Mouse (Mus musculus) megakaryocyte-erythroid progenitor cell, adult 5-6 weeks (primary cell): Measurements from ENCODE around the gene Mark3. TPM values are rescaled to one million over a fixed set of nuclear protein-coding genes. Genes with fewer than 3 reads are reported as not detected.
"Not testable (repeated sequence)": the region's sequence is repeated elsewhere in the genome, so short reads cannot be mapped to it uniquely, and the experiment has no call there.

Experiments used
- ATAC-seq: replicated peaks from 2 replicates; pipeline ENCODE4 v1.8.0; 2016; ENCODE audit warnings: mild to moderate bottlenecking, inconsistent platforms; ENCODE audit not compliant: severe bottlenecking, poor library complexity, low FRiP score, low TSS enrichment
- total RNA-seq, 2 experiments: library from RNA; stranded (forward) in 1 of 2; stranded (reverse) in 1 of 2; fragments of 200-1000, 215-1000 nt in 1 of 2; fragments of >200 nt in 1 of 2; fragmentation: Nextera tagmentation in 1 of 2; gene quantifications; 2 replicates each; pipeline ENCODE4 v1.2.3; 2014 to 2017

Mark3 gene
- total RNA-seq, 2 experiments from 2014 or later, result 55.2 to 62.2 TPM

DNA sequence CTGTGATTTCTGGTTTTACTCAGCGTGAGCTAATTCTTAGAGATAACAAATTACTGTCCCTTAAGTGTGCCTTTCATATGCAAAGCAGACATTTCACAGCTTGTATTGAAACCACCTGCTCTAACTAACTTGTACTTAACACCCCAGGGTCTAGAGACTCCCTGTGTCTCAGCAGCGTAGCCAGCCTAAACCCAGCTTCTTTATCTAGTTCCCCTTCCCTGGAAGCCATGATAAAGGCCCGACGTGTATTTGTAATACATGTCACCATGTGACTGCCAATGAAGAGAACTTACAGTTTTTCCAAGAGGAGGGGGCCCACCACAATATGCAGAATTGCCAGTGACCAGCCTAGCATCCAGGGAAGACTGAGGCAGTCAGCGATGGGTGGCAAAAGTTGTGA lies 33.7 kb downstream of the Mark3 start:
- ATAC-seq, result no peak

DNA sequence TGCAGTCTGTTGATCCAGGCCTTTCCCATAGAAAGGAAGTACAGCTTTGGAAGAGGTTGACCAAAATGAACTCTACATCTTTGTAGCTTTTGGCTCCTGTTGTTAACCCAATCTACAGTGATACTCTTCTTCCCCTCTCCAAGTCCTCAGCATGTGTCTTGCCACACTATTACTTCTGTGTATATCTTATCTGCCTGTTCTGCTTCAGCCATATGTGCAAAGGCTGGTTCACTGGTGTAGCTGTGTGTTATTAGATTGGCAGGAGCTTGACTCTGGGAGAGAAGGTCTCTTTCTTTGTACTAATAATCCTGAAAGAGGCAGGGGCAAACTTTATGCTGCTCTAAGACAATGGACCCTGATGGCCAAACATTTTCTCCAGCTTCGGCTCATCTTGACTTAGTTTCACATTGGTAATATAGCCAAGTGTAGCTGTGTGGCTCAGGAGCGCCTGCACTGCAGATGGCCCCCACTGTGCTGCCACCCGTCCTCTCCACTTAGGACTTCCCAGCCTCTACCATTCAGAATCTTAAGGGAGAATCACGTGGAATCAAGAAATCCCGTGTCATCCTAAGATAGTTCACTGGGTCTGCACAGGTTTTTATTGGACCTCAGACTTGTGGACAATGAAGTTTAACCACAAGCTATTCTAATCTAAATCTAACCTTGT lies 40.3 kb downstream of the Mark3 start:
- ATAC-seq, result peak; percentile 95

DNA sequence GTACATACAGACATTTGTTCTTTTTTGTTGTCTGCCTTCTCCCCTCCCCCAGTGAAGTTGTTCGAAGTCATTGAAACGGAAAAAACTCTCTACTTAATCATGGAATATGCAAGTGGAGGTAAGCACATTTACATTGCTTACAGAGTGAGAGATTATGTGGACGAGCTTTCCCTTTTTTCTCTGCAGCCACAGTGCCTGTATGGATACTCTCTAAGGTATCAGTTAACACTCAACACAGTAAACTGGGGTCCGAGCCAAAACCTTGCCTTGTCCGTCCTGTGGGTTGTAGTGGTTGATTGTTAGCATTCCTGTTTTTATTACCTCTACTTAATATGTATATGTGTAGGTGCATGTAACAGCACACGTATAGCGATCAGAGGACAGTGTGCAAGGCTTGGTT lies 43.9 kb downstream of the Mark3 start:
- ATAC-seq, result no peak

DNA sequence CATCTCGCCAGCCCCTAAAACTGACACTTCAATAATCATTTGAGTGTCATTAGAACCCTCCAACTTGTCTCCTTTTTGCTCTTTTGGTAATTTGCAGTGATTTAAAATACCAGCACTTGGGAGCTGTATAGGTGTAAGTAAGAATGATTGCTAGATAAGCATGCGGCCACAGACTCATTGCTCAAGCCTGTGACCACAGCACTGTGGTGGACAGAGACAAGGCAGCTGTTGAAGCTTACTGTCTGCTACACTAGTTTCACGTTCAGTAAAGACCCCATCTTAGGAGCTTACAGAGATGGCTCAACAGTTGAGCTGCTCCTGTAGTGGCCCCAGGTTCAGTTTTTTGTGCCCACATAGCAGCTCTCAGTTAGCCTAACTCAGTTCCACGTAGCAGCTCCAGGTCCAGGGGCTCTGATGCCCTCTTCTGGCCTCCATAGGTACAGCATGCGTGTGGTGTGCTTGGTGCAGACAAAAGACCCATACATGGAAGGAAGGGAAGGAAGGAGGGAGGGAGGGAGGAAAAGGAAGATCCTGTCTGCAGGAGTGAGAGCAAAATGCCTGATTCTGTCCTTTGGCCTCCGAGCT lies 73.8 kb downstream of the Mark3 start:
- ATAC-seq, result peak; percentile 93

DNA sequence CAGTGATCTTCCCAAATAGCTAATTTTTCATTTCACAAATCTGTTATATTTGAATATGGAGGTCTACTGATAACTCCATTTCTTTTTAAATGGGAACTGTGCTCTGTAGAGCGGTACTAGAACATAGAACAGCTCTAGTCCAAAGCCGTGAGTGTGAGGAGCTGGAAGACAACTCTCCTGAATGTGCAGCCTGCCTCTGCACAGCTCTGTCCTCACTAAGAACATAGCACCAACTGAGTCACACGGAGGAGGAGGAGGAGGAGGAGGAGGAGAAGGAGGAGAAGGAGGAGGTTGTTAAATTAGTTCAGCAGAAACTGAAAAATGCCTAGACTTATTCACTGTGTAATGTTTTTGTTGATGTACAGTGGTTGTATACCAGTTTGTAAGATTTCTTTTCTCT lies 78.6 kb downstream of the Mark3 start:
- no peak for ATAC-seq

DNA sequence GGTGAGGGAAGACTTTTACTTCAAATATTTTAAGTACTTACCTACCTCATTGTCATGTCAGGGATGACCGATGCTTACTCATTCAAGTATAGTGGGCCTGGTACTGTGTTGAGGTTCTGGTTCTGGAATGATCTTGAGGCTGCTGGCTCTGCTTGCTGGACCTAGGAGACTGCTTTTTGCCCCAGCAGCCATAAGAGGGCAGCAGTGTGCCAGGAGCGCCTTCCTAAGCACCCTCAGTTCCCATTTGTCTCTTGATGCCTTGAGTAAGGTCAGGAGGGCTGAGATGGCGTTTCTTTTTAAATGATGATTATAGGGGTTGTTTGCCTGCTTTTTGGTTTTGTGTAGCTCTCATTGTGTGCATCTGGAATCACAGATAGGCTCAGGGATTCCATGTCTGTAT lies 79.1 kb downstream of the Mark3 start:
- ATAC-seq, result peak; percentile 76

DNA sequence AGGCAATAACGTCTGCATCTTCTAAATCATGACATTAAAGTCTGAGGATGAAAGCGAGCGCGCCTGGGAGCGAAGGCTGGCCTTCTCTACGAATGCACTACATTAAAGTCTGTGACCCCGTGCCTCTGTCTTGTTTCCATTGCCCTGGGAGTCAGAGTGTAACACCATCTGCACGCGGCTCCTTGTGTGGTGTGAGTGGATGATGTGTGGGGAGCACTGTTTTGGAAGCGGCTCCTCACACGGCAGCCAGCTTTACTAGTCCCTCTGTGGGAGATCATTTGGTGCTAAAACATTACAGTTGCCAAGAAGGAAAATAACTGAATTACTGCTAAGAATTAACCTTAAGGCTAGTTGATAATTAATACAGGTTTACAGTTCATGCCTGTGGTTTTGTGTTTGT lies 81.4 kb downstream of the Mark3 start:
- no peak for ATAC-seq

DNA sequence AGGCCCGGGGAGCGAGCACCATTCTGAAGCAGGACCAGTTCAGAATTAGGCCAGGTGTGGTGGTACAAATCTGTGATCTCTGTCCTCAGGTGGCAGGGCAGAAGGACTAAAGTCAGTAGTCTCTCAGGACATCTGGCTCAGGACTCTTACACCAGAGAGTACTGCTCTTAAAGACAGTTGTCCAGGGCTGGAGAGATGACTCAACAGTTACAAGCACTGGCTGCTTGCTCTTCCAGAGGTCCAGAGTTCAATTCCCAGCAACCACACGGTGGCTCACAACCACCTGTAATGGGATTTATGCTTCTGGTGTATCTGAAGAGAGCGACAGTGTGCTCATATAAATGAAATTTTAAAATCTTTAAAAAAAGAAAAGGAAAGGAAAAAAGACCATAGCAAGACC lies 85.0 kb downstream of the Mark3 start:
- ATAC-seq, result no peak

DNA sequence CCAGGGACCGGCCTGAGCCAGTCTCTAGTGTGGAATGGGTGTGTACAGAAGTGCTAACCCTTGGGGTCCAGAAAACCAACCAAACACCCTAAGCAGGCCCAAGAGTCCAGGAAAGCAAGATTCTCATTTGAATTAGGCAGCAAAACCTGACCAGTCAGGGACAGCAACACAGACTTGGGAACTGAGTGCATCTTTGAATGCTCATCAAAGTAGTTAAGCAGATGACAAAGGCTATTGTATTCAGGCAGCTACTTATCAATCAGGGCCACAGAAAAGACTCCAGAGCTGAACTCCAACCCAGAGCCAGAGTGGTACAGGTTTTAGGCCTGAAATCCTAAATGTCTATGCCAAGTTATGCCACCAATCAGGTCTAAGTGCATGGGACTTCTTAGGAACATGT lies 86.3 kb downstream of the Mark3 start:
- ATAC-seq, result no peak

DNA sequence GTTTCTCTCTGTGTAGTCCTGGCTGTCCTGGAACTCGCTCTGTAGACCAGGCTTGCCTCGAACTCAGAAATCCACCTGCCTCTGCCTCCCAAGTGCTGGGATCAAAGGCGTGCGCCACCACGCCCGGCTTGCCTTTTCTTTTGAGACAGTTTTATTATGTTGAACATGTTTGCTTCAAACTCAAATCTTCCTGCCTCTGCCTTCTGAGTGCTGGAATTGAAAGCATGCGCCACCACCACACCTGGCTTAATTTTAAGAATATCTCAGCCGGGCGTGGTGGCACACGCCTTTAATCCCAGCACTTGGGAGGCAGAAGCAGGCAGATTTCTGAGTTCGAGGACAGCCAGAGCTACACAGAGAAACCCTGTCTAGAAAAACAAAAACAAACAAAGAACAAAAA lies 87.2 kb downstream of the Mark3 start:
- not testable (repeated sequence) for ATAC-seq

DNA sequence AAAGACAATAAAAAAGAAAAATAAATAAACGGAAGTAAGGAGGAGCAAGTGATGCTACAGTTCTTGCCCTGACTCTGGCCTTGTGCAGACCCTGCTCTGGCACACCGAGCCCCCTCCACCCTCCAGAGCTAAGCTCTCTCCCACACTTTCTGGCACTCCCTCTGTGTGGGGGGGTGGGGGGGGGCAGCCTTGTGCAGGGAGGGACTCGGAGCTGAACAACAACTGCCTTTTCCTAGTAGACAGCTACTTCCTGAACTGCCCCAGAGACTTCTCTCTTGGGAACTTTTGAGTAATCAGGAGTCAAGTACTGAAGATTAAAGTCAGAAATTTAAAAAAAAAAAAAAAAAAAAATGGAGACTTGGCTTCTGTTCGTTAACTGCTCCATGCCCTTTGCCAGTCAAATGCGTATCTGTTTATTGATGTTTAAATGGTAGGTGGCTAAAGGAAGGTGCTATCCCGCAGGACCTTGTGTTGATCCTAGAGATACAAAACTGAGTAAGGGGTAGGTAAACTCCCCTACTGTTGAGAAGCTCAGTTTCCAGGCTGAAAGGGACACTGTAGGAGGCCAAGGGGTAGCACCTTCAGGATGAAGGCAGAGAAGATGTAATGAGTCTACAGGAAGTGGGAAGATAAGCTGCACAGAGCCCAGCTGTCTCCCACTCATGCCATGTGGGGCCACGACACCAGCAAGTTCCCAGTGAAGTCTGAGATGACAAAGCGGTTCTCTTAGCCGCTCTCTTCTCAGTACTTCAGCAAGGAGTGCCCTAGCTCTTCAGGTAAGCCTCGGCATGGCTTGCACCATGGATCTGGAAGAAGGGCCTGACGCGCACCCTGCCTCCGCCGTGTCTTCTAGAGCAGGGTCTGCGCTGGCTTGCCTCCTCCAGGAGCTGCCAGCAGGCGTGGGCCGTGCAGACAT lies 89.2 kb downstream of the Mark3 start:
- no peak for ATAC-seq

DNA sequence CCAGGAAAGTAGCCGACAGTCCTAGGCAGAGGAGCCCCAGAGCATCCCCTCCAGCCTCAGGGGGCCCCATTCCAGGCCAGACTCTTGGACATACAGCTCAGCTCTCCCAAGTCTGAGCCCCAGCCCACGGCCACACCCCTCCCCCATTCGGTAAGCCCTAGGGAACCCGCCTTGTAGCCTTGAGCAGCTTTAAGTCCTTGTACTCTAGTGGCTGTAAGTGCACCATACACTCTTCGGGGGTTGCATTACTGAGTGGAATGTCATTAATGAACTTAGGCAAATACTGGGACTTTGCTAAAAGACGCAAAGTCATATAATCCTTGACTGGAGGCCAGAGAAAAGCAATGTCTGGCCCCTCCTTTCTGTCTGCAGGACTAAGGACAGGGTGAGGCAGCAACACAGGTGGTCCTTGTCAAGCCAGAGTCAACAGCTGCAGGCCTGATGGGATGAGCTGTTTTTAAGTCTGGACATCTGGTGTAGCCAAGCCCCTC lies 89.9 kb downstream of the Mark3 start:
- no peak for ATAC-seq

DNA sequence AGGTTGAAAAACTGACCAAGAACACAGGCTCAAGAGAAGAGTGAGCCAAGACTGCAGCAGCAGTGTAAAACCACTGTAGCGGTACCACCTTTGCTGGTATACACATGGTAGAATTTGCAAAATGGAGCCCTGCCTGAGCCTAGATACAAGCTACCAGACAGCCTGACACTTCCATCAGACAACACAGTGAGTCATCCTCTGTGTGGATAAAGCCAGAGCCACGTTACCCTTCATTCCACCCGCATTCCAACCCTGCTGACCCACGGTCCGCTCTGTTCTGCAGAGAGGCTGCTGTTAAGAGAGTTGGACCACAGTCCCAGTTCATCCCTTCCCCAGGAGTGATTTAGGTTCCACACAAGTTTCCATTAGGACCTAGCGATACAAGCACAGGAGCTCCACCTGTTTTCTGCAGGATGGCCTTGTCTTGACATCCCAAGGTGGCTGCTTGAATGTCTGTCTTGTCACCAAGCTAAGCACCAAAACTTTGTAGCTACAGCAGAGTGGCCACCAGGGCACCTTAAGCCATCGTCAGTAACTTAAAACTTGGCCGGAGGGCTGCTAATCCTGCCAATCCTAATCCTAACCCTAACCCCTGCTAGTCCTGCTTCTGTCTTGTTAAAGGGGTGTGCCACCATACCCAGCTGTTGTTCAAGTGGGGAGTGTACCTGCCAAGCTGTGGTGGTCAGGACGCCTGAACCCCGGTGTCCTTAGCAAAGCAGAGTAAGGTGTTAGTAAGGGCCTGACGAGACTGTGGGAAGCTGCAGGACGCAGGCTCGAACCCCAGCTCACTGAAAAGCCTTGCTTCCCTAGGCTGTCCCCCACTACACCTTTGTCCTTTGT lies 90.9 kb downstream of the Mark3 start:
- no peak for ATAC-seq

DNA sequence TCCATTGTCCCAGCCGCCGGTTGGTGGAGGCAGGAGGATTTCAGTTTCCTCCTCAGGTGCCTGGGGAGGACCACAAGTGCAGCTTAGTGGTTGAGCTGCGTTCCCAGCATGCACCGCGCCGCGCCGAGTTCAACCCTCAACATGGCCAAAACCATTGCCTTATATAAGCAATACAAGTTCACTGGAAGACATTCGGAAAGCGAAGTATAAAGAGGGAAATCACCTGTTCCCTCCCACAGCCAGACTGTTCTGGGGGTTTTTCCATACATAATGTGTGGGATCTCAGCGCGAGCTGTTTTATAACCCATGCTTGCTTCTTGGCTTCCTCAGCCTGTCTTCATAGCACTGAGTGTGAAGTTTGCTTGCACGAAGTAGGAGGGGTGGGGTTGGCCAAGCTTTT lies 92.1 kb downstream of the Mark3 start:
- no peak for ATAC-seq

DNA sequence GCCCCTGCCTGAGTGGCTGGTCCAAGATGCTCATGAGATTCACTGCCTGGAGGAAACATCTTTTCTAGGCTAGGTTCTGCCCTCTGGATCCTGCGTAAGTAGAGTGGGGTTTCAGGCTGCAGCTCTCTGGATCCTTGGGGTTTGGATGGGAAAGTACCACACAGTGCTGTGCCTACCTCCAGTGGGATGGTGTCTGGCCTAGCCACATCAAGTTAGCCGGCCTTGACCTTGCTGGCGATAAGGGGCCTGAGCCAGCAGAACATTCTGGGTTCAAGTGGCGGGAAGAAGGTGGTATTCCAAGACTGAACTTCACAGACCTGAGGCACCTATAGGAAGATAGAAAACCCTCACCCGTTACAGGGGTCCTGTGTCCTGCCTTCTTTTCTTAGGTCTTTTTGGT lies 93.1 kb downstream of the Mark3 start:
- no peak for ATAC-seq

DNA sequence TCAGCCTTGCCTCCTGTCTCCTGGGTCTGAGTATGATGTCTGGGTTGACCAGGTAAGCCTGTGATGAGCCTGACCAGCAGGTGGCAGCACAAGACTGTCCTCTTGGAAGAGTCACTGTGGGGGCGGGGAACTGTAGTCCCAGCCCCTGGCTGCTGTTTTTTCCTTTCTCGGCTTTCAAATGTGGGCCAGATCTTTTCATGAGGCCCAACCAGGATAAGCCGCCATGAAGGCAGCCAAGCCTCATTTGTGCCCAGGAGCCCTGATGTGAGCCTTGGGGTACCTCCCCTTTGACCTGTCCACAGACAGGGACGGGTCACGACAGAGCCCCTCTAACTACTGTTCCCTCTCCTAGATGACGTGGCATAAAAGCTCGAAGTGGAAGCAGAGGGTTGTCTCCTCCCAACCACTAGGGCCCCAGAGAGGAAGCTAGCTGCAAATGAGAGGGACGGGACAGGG lies 94.2 kb downstream of the Mark3 start:
- peak; percentile 77 for ATAC-seq

DNA sequence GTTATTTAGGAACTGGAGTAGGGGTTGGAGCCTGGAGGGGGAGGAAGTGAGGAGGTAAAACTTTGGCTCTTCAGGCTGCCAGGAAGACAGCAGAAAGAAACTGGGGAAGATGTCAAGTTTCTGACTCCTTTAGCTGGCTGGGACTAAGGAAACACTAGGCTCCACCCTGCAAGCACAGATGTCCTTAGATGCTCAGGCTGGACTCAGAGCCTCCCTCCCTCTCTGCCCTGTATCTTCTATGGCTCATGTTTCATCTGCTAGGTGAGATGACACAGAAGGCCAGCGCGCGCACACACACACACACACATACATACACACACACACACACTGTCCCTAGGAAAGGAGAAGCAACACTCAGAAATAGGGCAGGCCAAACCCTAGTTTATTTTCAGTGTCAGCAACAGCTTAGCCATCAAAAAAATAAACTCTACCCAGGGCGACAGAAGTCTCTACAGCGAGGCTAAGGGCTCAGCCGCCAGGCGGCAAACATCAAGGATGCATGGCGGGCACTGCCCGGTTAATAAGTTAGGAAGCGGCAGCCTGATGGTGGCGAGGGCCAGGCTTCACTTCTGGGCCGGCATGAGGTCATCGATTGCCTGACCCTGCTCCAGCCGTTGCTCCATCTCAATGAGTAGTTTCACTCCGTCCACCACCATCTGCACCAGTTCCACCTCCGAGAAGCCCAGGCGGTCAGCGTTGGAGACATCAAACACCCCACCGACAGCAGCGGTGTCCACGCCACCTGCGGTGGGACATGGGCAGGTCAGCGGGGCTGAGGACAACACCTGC lies 94.9 kb downstream of the Mark3 start:
- no peak for ATAC-seq

DNA sequence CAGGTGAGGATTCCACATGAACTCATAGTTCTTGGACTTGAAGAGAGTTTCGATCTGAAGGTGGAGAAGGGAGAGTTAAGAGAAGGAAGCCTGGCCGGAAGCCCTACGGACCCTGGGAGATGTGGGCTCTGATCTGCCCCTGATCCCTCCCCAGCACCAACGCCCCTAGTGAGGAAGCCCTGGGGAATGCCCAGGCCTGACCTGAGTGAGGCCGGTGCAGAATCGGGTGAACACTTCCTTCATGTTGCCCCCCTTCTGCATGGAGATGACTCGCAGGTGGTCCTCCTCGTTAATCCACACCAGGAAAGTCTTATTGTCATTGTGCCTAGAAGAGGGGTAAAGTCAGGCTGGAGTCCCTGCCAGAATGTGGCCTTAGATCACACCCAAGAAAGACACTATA lies 95.6 kb downstream of the Mark3 start:
- ATAC-seq, result no peak
